Mouse (Mus musculus) left cerebral cortex, postnatal 36 days (tissue): ENCODE results near the gene March4. TPM values are rescaled to one million over a fixed set of nuclear protein-coding genes. Genes with fewer than 3 reads are reported as not detected.

Experiments
- DNase-seq, 2 experiments: peaks; one replicate each; pipeline ENCODE4 v3.0.0; 2021 to 2022; ENCODE audit warnings: low spot score in 2 of 2, mixed read lengths in 1 of 2
- intact Hi-C: fragments of 180-260 bp; cut with DNase I; formaldehyde crosslinking; loops from one replicate; pipeline ENCODE4 v1.15.1; 2025
- total RNA-seq, 2 experiments: library from RNA; stranded (reverse); gene quantifications; 2 replicates each; pipeline ENCODE4 v1.2.3; 2021

March4 gene
- total RNA-seq, 2 experiments from 2014 or later, result 17.5 to 20.4 TPM

DNA sequence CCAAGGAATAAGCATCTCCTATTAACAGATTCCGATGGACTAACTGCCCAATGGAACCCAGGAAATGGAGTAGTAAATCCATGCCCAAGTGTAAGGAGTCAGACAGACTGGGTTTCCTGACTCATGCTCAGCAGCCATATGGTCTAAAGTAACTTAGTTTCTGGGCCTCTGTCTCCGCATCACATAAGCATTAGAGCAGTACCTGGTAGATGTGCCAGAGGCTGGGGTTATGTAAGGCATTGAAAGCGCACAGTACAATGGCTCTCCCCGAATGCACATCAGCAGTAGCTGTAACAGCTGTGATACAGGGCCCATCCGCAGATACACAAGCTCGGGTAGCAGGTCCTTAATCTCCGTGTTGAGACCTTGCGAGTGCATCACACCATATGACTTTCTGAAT is 125.6 kb downstream of the March4 start:
- peak; percentile 15 to 17 for DNase-seq
- intact Hi-C loops, result no loop called here

GRCm38 (mm10) chr1:72409936-72410335 is 126.8 kb downstream of the March4 start:
- no peak for DNase-seq
- intact Hi-C loops, result no loop called here

DNA sequence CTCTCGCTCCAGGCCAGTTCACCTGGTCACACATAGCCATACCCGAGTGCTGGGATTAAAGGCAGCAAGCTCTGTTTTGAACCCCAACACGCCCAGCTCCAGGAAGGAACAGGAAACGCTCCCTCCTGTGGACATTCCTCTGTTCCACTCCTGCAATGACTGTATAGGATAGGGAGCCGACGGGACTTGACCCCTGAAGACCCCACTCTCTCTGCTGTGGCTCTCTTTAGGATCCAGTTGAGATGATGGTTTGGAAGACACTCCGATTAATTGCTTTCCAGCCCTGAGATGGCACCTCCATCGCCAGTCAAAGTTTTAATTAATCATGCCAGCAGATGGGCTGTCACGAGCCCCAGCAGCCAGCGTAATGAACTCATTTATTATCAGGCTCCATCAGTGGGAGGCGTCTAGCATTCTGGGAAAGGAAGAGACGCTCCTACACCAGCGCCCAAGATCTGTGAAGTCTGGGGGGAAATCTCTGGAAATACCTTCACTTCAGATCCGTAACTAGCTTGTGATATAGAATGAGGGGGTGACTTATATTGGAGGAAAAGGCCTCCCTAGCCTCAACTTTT is 130.1 kb downstream of the March4 start:
- intact Hi-C loops, result no loop called here
- DNase-seq, result no peak

GRCm38 (mm10) chr1:72401331-72402069 is 135.2 kb downstream of the March4 start:
- no peak for DNase-seq
- intact Hi-C loops, result no loop called here

- intact Hi-C loops, result no loop called here
- DNase-seq, result peak; percentile 11 to 24
Observed at GRCm38 (mm10) chr1:72400616-72401015, 136.1 kb downstream of the March4 start.

- no peak for DNase-seq
- intact Hi-C loops, result no loop called here
Observed at GRCm38 (mm10) chr1:72399720-72400401, 136.9 kb downstream of the March4 start.

DNA sequence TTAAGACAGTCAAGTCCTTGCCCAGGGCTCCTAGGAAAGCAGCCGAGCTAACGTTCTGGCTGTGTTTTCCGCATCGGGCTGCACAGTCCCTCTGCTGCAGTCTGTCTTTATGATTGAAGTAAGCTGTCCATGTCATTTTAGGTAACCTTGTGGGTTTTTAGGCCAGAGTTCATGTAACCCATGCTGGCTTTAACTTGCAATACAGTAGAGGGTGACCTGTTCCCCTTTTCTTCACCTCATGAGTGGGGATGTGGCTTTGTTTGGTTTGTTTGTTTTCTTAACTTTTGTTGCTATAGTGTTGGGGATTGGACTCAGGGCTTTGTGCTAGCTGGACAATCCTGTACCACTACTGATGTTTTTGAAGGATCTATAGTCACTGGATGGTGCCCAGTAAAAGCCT is 146.3 kb downstream of the March4 start:
- DNase-seq, result no peak
- intact Hi-C loops, result no loop called here

- intact Hi-C loops, result no loop called here
Observed at GRCm38 (mm10) chr1:72383651-72384050, 153.1 kb downstream of the March4 start.

GRCm38 (mm10) chr1:72383056-72383455 is 153.7 kb downstream of the March4 start:
- DNase-seq, result no peak
- intact Hi-C loops, result no loop called here

More at GRCm38 (mm10) chr1:72383651-72384050, 153.1 kb downstream of the March4 start:
- DNase-seq, result no peak

GRCm38 (mm10) chr1:72380544-72380943 is 156.2 kb downstream of the March4 start:
- DNase-seq, result no peak
- intact Hi-C loops, result no loop called here

DNA sequence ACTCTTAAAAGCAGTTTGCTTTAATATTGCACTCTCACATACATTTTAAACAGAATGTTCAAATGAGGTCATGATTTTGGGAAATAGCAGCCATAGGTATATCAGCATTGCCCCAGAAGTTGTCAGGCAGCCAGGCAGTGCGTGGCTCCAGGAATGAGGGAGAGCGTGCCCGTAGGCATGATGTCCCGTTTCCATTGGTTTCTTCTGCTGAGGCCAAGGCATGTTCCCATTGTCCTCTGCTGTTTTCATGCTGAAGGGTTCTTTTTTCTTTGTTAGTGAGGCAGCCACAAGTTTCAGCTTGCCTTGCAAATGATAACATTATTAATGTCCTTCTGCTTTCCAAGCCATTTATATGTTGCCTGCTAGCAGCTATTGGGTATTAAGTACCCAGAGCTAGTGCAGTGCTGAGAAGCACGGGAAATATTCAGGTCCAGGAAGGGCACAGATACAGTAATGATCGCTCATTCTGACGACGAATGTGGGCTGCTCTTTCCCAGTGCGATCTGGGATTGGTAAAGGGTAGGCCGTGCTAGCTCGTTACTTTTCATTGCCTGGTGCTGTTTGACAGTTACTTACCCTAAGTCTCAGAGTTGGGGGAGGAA is 156.9 kb downstream of the March4 start:
- DNase-seq, result no peak
- intact Hi-C loops, result no loop called here

- no peak for DNase-seq
Observed at GRCm38 (mm10) chr1:72378151-72378550, 158.6 kb downstream of the March4 start.

More at GRCm38 (mm10) chr1:72378151-72378550, 158.6 kb downstream of the March4 start:
- intact Hi-C loops, result no loop called here

Other genes with a start within 250 kb of the March4 start
- gene Xrcc5, start 229.5 kb downstream of the March4 start, total RNA-seq, result 10 to 100 TPM; 15.6 to 16.1 TPM
- 10 to 100 TPM; 62.2 to 64.9 TPM for gene Smarcal1, start 46.3 kb upstream of the March4 start, total RNA-seq
- not detected for gene Ankar, start 163.6 kb upstream of the March4 start, total RNA-seq
- 100 to 1,000 TPM; 500 to 588 TPM for gene Rpl37a, start 174.4 kb upstream of the March4 start, total RNA-seq